Mouse (Mus musculus) hindbrain, postnatal 0 days (tissue): ENCODE results near the gene Lcmt1. TPM values are rescaled to one million over a fixed set of nuclear protein-coding genes. Genes with fewer than 3 reads are reported as not detected.
A peak's percentile ranks its signal among the peaks of the same experiment; 100 is the strongest.

Experiments used
- ATAC-seq: fragments of 200-750 bp; cut with Nextera tagmentation; 2 replicates; pipeline ENCODE4 v1.8.0; 2017; ENCODE audit warnings: mild to moderate bottlenecking, moderate TSS enrichment, moderate library complexity
- DNase-seq: peaks from one replicate; pipeline ENCODE4 v3.0.0-alpha.2; 2015; ENCODE audit warnings: low spot score
- H3K27ac ChIP-seq: fragments of 300-500 bp; sonication (generic); 2 replicates; pipeline ENCODE4 v1.5.1; 2014; ENCODE audit warnings: mild to moderate bottlenecking
- H3K27me3 ChIP-seq: fragments of 300-500 bp; sonication (generic); 2 replicates; pipeline ENCODE4 v1.6.1; 2014; ENCODE audit warnings: low read length, mixed read lengths; ENCODE audit not compliant: insufficient read depth
- H3K36me3 ChIP-seq: fragments of 300-500 bp; sonication (generic); 2 replicates; pipeline ENCODE4 v1.6.1; 2014; ENCODE audit warnings: low read length, mixed read lengths; ENCODE audit not compliant: insufficient read depth
- H3K4me1 ChIP-seq: fragments of 300-500 bp; sonication (generic); 2 replicates; pipeline ENCODE4 v1.6.1; 2014; ENCODE audit warnings: antibody characterized with exemption, low read length, mixed read lengths; ENCODE audit not compliant: insufficient read depth
- H3K4me2 ChIP-seq: fragments of 300-500 bp; sonication (generic); 2 replicates; pipeline ENCODE4 v1.6.1; 2014; ENCODE audit warnings: low read depth, mild to moderate bottlenecking, low read length, moderate library complexity, mixed read lengths
- H3K4me3 ChIP-seq: fragments of 300-500 bp; sonication (generic); 2 replicates; pipeline ENCODE4 v1.5.1; 2014; ENCODE audit warnings: low read length
- H3K9ac ChIP-seq: fragments of 300-500 bp; sonication (generic); replicated peaks from 2 replicates; pipeline ENCODE4 v1.6.1; 2014; ENCODE audit warnings: mild to moderate bottlenecking, low read length, moderate library complexity, mixed read lengths
- H3K9me3 ChIP-seq: fragments of 300-500 bp; sonication (generic); 2 replicates; pipeline ENCODE4 v1.6.1; 2016; ENCODE audit warnings: low read length, mixed read lengths
- CTCF ChIP-seq: IDR thresholded peaks from 2 replicates; pipeline ENCODE4 v1.5.1; 2016; ENCODE audit warnings: antibody characterized with exemption, control low read depth, low read depth
- WGBS: fragments of 180-500 bp; shearing (Covaris S2); extraction: QIAGEN DNeasy Blood & Tissue Kit; methylation state at CpG from one replicate; pipeline ENCODE4 v1.1.7; 2014; 5-methylcytosine and 5-hydroxymethylcytosine counted together
- polyA plus RNA-seq: library from polyadenylated mRNA; unstranded; fragments of >200 nt; fragmentation: Nextera tagmentation; extraction: Ambion mirVana; gene quantifications from 2 replicates; pipeline ENCODE4 v1.2.1, GENCODE M21; 2015
- total RNA-seq: library from RNA; depleted of rRNA; stranded (reverse); fragments of >200 nt; gene quantifications from 2 replicates; pipeline ENCODE4 v1.2.3, GENCODE M21; 2014

The Lcmt1 gene
- total and polyA plus RNA-seq, 2 experiments from 2014 or later, result 64.5 to 102 TPM

GRCm38 (mm10) chr7:123370700-123371099, 1.1 kb downstream of the Lcmt1 start:
- no peak for ATAC-seq
- Histone ChIP-seq H3K4me1 (0 out of 2 replicates have a peak, but pooled peaks cover 13% of the 10 kb centered on the region), H3K4me3 (peak overlapping the region; percentile 87), H3K9me3 (no peaks in the 10 kb centered on the region), H3K36me3 (no peaks in the 10 kb centered on the region), H3K4me2 (peak overlapping the region; percentile 88), H3K9ac (peak overlapping the region; percentile 77), H3K27ac (peak overlapping the region; percentile 83; the same call in 1 of the 2 replicates), H3K27me3 (no peaks in the 10 kb centered on the region)
- no peak for TF ChIP-seq CTCF
- WGBS, result 44% methylated on average over 9 of the region's 9 CpGs
- no peak for DNase-seq

- H3K4me1 ChIP-seq, result 0 out of 2 replicates have a peak, but pooled peaks cover 13% of the 10 kb centered on the region
- H3K27me3 ChIP-seq, result no peaks in the 10 kb centered on the region
- no peaks in the 10 kb centered on the region for H3K36me3 ChIP-seq
- H3K9me3 ChIP-seq, result no peaks in the 10 kb centered on the region
- H3K9ac ChIP-seq, result no peak overlapping the region
- peak; percentile 37 for TF ChIP-seq CTCF
- no peak for ATAC-seq
- DNase-seq, result no peak
- no peak overlapping the region for H3K27ac ChIP-seq
- 61% methylated on average over 3 of the region's 3 CpGs for WGBS
- H3K4me3 ChIP-seq, result no peak overlapping the region
- H3K4me2 ChIP-seq, result no peak overlapping the region
Observed at GRCm38 (mm10) chr7:123371501-123371900, 1.9 kb downstream of the Lcmt1 start.

- DNase-seq, result peak; percentile 98
- Histone ChIP-seq H3K27me3 (no peaks in the 10 kb centered on the region), H3K27ac (peak overlapping the region; percentile 79), H3K4me3 (peak overlapping the region; percentile 71), H3K9ac (peak overlapping the region; percentile 64), H3K4me2 (peak overlapping the region; percentile 67), H3K9me3 (no peaks in the 10 kb centered on the region), H3K4me1 (peaks cover 8% of the 10 kb centered on the region; the same call in 1 of the 2 replicates), H3K36me3 (no peaks in the 10 kb centered on the region)
- WGBS, result 4% methylated on average over 41 of the region's 41 CpGs
- TF ChIP-seq CTCF, result peak; percentile 32; the same call in 1 of the 2 replicates
- ATAC-seq, result peak; percentile 100
Observed at GRCm38 (mm10) chr7:123377443-123378400, 8.1 kb downstream of the Lcmt1 start.

- Histone ChIP-seq H3K4me1 (no peaks in the 10 kb centered on the region), H3K27me3 (no peaks in the 10 kb centered on the region), H3K9ac (no peak overlapping the region), H3K36me3 (peaks cover 4% of the 10 kb centered on the region), H3K9me3 (no peaks in the 10 kb centered on the region), H3K4me2 (no peak overlapping the region), H3K27ac (no peak overlapping the region), H3K4me3 (no peak overlapping the region)
- DNase-seq (no peak), ATAC-seq (no peak)
- 79% methylated on average over 11 of the region's 11 CpGs for WGBS
- TF ChIP-seq CTCF, result no peak
Observed at GRCm38 (mm10) chr7:123385693-123386407, 16.3 kb downstream of the Lcmt1 start.

GRCm38 (mm10) chr7:123389686-123390280, 20.2 kb downstream of the Lcmt1 start:
- WGBS, result 81% methylated on average over 6 of the region's 6 CpGs
- TF ChIP-seq CTCF, result no peak

GRCm38 (mm10) chr7:123394271-123394670, 24.7 kb downstream of the Lcmt1 start:
- Histone ChIP-seq H3K27ac (no peak overlapping the region), H3K4me3 (no peak overlapping the region), H3K9me3 (no peaks in the 10 kb centered on the region), H3K4me1 (no peaks in the 10 kb centered on the region), H3K4me2 (no peak overlapping the region), H3K36me3 (peaks cover 4% of the 10 kb centered on the region), H3K27me3 (no peaks in the 10 kb centered on the region), H3K9ac (no peak overlapping the region)
- no peak for TF ChIP-seq CTCF
- WGBS, result 95% methylated on average over 6 of the region's 6 CpGs
- ATAC-seq (no peak), DNase-seq (no peak)

More at GRCm38 (mm10) chr7:123389686-123390280, 20.2 kb downstream of the Lcmt1 start:
- Histone ChIP-seq H3K9ac (no peak overlapping the region), H3K4me1 (no peaks in the 10 kb centered on the region), H3K36me3 (peaks cover 4% of the 10 kb centered on the region), H3K27ac (no peak overlapping the region), H3K4me3 (no peak overlapping the region), H3K9me3 (no peaks in the 10 kb centered on the region), H3K4me2 (no peak overlapping the region), H3K27me3 (no peaks in the 10 kb centered on the region)
- ATAC-seq (no peak), DNase-seq (no peak)
